Mouse (Mus musculus): ENCODE data around the gene Sntb2.

DNA sequence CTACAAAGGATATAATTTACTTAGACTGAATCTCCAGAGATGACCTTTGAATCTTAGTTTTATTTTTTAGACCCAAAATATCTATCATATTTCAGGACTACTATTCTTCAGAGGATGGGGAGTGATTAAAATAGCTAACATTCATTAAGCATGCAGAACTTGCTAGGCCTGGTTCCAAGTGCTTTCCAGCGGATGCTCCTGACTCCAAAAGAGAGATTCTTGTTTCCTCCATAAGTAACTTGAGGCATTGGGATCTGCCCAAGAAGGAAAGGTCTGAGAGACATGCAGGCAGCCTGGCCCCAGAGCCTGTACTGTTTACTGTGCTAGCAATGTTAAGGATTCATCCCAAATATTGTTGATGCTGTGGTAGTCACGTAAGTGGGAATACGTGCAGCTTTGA lies 26.8 kb downstream of the Sntb2 start:
- no peak for TF ChIP-seq CTCF (conservative IDR thresholded peaks at IDR 0.05; ENCODE audit: low read length)
- TF ChIP-seq NANOG (IDR thresholded peaks at IDR 0.05; ENCODE audit: borderline replicate concordance, low read length): no peak
- no peak for TF ChIP-seq POU5F1 (IDR thresholded peaks at IDR 0.05; ENCODE audit: borderline replicate concordance, low read length)
